Mouse (Mus musculus) c-Kit-negative CD71-positive TER-119-positive erythroid progenitor cells, embryonic 14.5 days (primary cell): ENCODE measurements around the gene Tbxas1.

Source experiments
- DNase-seq: peaks from one replicate; pipeline ENCODE4 v3.0.0-alpha.2; 2013; ENCODE audit warnings: low read depth, low spot score

The Tbxas1 gene

GRCm38 (mm10) chr6:38893615-38894014 lies 18.4 kb downstream of the Tbxas1 start:
- DNase-seq: no peak

- DNase-seq: peak; percentile 87
These were observed 24.9 kb downstream of the Tbxas1 start for GRCm38 (mm10) chr6:38900073-38900472.

- no peak for DNase-seq
These were observed 25.4 kb downstream of the Tbxas1 start for GRCm38 (mm10) chr6:38900479-38901126.

DNA sequence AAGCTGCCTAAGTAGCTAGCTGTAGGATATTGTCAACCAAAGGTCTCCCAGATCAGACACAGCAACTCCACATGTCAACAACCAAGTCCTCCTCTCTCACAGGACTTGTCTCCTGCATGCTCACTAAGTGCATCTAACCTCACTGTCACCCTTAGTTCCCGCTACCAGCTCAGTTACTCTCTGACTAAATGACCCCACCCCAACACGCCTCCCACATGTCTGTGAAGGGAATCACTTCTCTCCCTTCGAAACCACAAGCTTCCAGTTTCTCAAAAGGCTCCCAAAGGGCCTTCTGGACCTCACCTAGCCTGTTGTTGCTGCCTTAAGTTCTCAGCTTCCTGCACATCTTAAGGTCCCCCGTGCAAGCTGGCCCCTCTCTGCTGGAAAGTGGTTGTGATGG lies 25.9 kb downstream of the Tbxas1 start:
- DNase-seq: no peak

DNA sequence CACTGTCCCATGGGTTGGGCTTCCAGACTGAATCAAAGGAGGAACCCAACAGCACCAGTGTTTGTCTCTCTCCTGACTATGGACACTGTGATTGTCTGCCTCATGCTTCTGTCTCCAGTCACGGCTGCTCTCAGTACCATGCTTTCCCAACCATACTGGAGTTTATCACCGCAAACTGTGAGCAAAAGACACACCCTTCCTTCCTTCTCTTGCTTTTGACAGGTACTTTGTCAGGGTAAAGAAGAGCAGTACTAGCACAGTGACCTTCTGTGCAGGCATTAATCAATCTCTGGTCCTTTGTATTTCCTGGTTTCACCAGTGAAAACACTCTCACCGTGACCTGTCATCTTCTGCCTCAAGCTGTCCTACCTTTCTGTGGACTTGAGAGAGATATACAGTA lies 26.4 kb downstream of the Tbxas1 start:
- DNase-seq: no peak

DNA sequence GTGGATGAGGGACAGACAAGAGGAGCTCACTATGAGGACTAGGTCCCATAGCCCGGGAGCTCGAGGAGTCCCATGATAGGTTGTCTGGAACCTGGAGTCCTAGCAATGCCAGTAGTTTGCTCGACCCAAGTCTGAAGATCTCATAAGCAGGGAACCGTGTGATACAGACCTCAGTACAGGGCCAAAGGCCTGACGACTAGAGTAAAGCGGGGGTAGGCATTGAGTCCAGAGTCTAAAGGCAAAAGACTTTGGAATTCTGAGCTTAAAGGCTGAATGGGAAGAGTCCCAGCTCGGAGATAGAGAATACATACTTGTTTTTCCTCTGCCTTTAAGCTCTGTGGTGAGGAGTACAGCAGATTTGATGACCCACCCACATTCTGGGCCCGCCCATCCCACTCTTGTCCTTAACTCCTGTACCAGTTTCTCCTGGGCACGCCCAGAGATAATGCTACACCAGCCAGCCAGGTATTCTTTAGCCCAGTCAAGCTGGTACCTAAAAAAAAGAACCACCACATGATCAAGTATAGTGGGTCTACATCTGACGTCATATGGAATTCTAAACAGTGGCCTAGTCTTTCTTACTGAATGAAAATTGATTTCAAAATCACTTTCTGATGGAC lies 27.7 kb downstream of the Tbxas1 start:
- DNase-seq: no peak

DNA sequence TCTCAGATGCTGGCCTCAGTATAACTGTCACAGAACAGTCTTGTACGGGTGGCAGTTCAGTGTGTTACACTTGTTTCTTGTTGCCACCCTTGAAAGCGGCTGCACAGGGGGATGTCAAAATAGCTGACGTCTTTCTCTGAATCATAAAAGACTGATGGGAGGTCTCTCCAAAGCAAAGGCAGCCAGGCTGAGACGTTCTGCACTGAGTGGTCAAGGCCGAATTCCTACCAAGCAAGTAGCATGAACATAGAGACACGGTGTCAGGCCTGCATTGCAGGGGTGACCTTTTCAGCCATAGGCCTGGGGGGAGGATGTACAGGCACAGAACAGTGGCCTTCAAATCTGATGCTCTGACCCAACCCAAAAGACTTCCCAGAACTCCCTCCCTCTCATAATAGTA lies 30.8 kb downstream of the Tbxas1 start:
- no peak for DNase-seq

GRCm38 (mm10) chr6:38908401-38908800 lies 33.2 kb downstream of the Tbxas1 start:
- DNase-seq: no peak

DNA sequence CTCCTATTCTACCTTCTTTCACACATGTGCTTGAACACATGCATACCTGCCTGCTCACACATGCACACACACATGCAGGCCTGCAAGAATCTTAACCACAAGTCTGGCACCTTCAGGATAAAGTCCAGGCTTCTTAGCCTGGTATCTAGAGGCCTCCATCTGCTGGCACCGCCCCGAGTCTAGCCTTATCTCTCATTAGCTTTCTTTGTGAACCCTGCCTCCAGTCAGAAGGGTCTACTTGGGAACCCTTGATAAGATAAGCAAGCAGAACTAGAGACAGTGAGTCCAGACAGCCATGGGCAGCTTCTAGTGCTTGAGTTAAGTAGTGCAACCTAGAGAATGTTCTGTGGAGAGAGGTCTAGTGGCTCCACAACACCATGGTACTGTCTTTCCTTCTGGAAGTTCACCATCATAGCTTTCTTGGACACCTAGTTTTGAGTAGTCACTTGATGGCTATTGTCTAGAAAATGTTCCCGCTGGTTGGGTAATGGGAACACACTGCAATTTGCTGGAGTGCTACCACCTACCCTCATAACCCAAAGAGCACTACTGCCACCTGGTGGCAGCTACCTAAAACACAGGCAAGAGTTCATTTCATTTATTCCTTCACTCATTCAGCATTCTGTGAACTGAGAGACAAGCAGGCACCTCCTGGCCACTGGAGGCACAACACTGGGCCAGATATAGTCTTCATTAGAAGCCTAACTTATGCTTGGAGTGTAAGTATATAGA lies 35.8 kb downstream of the Tbxas1 start:
- DNase-seq: peak; percentile 94

GRCm38 (mm10) chr6:38912121-38912660 lies 37.0 kb downstream of the Tbxas1 start:
- DNase-seq: no peak

- DNase-seq: no peak
These were observed 37.6 kb downstream of the Tbxas1 start for GRCm38 (mm10) chr6:38912845-38913244.

GRCm38 (mm10) chr6:38913386-38914042 lies 38.3 kb downstream of the Tbxas1 start:
- DNase-seq: no peak

- DNase-seq: no peak
These were observed 39.0 kb downstream of the Tbxas1 start for GRCm38 (mm10) chr6:38914181-38914580.

DNA sequence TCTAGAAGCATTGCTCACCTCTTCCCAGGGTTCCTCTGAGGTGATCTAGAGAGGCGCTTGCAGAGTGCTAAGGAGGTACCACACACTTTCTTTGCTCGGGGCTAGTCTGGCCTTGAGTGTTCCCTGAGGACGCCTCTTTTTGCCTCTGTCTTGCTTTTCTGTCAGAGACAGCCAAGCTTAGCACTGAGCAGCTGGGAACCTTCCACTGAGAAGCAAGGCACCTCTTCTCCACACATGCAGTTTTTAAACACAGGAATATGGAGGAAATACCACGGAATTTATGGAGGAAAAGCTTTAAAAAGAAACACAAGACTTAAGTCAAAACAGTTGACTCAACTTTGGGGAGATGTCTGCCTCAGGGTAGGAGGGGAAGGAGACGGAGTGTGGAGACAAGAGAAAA lies 40.6 kb downstream of the Tbxas1 start:
- no peak for DNase-seq

- DNase-seq: no peak
These were observed 41.4 kb downstream of the Tbxas1 start for GRCm38 (mm10) chr6:38916571-38916970.

- DNase-seq: no peak
These were observed 42.2 kb downstream of the Tbxas1 start for GRCm38 (mm10) chr6:38917415-38917814.

DNA sequence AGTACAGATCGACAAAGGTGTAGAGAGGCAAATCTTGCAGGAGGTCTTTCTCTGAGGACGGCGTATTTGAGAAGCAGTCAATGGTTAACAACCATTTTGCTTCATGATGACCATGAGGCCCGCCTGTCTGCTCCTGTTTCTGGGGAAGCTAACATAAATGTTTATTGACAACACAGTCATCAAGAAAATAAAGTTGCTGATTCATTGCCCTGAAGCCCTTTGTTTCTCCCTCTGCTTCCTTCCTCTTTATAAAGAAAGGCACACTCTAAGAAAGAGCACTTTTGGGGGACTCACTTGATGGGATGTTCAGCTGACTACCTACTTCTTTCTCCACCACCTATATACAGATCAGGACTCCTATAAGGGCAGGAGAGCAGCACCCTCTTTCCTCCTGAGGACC lies 43.5 kb downstream of the Tbxas1 start:
- no peak for DNase-seq

DNA sequence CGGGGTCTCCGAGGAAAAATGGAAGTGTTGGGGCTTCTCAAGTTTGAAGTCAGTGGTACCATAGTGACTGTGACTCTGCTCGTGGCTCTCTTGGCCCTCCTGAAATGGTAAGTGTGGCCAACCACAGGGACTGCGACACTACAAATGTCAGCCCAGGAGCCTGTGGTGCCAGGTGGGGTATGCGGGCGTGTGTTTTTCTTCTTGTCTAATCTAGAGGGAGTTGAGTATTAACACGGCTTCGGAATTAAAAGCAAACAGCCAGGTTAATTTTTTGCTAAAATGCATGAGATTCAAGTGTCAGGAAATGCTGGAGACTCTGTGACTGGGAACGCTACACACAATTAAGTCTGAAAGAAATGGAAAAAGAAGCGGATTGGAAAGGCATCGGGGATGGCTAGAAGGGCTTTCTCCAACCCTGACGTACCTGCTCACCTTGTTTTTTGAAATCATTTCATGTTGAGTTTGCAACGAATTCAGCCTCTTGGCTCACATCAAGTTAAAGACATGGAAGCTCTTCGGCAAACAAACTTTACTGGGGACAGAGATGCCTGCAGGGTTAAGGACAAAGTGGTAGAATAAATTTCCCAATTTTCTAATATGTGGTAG lies 44.0 kb downstream of the Tbxas1 start:
- DNase-seq: no peak

- no peak for DNase-seq
These were observed 44.9 kb downstream of the Tbxas1 start for GRCm38 (mm10) chr6:38920141-38920540.

DNA sequence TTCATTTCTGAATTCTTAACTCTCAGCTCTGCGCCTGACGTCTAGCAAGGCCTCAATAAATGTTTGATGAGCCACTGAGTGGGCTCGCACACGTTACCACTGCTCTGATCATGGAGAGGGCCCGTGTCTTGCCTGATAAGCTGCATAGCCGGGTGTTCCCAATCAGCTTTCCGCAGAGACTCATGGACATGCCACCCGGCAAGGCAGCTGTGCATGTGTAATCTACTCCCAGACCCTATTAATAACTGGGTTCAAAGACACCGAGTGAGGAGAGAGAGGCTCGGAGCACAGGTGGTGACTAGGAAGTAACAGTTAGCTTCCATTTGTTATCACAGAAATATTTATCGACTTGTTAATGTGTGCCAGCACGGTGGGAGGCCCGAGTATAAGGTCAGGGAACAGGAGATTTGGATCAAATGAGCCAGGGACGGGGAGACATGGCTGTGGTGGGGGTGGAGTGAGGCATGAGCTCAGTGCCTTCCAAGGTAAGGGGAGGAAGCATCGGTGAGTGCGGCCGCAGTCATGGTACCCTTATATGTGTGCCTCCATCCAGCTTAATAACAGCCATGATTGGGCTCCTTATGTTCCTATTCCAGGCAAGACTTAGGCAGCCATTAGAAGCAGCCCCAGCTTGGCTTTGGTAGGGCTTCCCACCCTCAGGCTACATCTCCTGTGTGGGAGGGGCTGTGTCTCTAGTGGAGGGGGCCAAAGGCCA lies 46.0 kb downstream of the Tbxas1 start:
- peak; percentile 69 for DNase-seq

DNA sequence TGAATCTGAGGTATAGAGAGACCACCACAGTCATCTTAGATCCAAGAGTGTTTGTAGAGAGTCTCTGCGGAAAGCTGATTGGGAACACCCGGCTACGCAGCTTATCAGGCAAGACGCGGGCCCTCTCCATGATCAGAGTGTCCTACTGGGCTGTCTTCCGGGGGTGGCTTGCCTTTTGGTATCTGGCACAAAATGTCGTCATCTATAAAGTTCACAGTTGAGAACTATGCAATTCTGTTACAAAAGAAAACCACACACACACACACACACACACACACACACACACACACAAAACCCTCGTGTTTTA lies 46.6 kb downstream of the Tbxas1 start:
- no peak for DNase-seq
